Mouse (Mus musculus) urinary bladder, postnatal 4 days (tissue): ENCODE data around the gene Wiz.
A peak's percentile ranks its signal among the peaks of the same experiment; 100 is the strongest.

ENCODE experiments used
- DNase-seq, 2 experiments: peaks; one replicate each; pipeline ENCODE4 v3.0.0; 2021 to 2022; ENCODE audit warnings: low spot score in 2 of 2

Gene Wiz

DNA sequence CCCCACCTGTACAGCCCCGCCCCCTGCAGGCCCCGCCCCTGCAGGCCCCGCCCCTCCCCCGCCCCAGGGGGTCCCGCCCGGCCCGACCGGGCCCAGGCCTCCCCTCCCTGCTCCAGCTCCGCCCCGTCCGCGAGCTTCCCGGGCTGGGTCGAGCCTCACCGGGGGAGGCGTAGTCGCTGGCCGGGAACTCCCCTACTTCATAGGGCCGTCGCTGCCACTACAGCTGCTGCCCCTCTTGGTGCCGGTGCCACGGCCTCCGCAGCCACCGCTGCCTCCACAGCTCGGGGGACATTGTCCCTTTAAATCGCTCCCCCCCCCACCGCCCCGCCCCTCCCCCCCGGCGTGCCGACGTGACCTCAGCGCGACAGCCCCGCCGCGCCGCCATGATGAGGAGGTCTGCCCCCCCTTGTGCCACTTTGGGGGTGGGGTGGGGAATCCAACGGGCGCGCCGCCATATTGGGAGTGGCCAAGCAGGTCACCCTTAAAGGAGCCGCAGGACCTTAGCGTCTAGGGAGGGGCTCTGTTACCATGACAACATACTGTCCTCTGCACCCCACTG is at the start of gene Wiz:
Gene Wiz (minus strand): TSS at position 339 of the 559 bp plus-strand sequence.
- peak; percentile 91 to 95 for DNase-seq

DNA sequence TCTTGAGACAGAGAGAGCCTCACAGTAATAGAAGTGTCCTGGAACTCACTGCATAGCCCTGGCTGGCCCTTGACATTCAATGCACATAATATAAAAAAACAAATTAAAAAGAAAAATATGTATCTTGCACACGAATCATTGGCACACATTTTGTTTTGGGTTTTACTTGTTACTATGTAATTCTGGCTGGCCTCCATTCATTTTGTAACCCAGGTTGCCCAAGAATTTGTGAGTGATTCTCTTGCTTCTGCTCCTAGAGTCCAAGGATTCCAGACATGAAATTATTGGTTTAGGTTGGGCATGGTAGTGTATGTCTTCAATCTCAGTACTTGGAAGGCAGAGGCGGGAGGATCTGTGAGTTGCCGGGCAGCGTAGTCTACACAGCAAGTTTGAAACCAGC is 47.9 kb upstream of the Wiz start:
- no peak for DNase-seq

DNA sequence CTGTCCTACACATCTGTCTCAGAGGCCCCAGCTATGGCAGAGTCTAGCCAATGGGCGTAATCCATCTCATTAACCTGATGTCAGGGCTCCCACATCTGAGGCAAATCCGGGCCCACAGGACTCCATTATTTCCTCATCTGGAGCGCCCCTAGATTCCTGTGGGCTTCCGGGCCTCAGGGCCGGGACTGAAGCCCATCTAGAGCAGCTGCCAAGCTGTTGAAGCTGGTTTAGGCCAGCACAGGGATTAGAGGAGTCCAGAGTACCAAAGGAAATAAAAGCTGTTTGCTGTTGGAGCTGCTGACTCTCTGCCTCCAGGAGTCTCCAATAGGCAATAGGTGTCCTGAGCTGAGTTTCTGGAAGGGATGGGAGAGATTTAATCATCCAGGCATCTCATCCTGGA is 45.9 kb upstream of the Wiz start:
- DNase-seq: no peak

DNA sequence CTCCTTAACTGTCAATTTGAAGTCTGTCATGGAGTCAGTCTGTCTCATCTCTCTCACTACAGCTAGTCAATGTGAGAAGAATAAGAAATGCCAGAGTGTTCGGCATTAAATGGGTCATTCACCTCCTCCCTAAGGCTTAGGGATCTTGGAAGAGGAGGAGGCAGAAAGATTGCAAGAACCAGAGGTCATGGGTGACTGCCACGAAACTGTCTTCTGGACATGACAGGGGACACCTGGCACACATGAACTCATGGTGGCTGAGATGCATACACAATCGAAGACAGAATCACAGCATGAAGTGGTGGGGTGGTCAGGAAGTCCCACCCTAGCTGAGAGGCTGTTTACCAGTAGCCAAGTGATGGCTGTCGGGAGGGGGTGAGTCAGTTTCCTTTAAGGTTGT is 45.1 kb upstream of the Wiz start:
- DNase-seq: no peak

DNA sequence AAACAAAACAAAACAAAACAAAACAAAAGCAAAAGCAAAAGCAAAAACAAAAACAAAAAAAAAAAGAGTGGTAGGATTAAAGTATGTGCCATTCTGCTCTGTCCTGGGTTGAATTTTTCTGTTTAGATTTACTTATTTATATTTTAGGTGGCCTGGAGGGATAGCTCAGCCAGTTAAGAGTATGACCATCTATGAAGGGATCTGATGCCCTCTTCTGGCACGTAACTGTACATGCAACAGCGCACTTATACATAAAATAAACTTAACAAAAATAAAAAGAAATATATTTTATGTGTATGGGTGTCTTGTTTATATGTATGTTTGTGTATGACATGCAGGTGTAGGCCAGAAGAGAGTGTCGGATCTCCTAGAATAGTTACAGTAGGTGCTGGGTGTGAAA is 42.7 kb upstream of the Wiz start:
- no peak for DNase-seq

DNA sequence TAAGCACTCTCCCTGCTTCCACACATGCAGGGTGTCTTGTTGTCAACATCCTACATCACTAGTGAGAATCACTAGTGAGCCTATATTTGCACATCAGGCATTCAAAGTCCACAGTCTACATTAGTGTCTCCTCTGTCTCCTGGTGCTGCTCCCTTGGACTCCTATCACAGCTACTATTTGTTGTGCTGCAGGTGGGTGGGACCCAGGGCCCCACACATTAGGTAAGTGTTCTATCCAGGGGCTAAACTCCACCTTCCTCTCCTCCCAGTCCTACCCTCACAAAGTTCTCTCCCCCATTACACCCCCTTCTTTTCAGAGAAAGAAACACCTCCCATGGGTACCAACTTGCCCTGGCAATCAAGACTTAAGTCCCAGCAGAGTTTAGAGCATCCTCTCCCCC is 37.4 kb upstream of the Wiz start:
- DNase-seq: no peak

DNA sequence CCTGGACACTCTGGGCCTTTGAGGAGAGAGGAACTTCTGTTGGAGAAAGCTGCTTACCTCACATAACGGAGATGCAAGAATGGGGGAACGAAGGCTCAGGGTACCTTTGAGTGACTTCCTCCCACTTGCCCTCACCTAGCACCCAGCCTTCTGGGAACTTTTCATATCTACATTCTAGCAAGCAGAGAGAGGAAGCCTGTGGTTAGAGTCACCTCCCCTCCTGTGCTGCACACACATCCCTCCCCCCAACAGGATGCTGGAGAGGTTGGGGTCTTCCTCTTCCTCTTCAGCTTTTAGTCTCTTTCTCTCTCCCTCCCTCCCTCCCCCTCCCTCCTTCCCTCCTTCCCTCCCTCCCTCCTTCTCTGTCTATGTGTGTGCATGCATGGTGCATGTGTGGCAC is 34.8 kb upstream of the Wiz start, which contains the start of gene Pglyrp2:
Gene Pglyrp2 (minus strand): TSS at position 134 of the 400 bp plus-strand sequence.
- no peak for DNase-seq

DNA sequence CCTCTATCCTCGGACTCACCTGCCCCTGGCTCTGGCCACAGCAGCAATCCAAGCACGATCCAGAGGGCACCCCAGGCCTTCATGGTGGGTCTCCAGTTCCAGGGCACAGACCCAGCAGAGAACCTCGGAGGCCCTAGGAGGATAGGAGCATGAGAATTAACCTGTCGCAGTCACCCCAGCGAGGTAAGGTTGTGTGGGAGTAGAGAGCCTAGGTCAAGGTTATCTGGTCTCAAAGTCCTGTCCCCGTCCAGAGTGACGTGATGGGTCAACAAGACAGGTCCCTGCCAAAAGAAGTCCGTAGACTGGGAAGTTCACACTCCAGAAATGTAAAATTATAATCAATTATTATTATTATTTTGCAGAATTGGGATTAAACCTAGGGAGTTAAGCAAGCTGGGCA is 31.5 kb upstream of the Wiz start:
- no peak for DNase-seq

DNA sequence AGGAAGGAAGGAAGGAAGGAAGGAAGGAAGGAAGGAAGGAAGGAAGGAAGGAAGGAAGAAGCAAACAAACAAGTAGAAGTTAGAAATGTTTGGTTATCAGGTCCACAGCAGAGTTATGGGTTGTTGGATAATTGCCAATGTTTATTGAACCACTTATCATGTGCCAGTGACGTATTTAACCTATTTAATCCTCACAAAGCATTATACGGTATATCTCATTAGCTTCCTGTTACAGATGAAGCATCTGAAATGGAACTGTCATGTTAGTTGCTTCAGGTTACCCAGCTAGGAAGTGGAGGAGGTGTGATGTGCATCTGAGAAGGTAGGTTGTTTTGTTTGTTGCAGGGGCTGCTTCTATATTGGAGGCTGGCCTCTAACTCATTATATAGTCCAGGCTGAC is 30.8 kb upstream of the Wiz start:
- DNase-seq: no peak

DNA sequence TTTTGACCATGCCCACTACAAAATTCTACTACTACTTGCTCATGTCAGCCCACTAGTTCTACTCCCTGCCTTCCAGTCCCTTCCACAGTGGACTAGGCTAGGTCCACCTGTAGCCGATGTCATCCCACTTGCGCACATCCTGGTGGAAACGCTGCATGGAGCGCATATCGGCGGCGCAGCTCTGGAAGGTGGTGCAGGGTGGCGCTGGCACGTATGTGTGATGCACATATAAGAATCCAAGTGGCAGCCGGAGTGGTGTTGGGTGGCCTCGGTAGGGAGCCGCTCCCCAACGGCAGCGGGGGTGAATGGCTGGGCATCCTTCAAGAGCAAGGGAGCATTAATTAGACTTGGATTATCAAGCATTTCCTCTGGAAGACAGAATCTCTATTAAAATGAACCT is 27.5 kb upstream of the Wiz start:
- no peak for DNase-seq

DNA sequence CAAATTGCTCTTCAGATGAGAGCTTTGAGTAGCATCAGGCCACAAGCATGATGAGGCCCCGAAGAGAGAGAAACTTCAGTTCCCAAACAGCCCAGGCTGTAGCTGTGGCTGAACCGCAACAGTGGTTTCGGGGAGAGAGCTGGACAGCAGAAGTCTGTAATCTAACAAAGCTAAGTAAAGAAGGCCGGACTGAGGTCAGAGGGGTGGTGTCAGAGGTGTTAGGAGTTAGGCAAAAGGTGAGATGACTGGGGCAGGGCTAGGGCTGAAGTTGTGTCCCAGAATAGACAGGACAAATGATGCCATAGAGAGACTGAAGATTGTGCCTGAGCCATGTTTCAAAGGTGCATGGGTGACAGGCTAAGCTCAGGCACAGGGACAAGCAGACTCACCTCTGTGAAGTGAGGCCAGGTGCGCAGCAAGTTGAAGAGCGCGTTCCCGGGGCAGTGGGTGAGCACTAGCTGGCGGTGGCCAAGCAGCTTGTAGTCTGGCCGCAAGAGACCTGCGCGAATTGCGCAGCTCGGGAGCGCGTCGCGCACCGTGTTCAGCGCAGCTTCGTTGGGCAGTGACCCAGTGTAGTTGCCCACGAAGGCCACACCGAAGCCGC is 26.3 kb upstream of the Wiz start:
- no peak for DNase-seq

DNA sequence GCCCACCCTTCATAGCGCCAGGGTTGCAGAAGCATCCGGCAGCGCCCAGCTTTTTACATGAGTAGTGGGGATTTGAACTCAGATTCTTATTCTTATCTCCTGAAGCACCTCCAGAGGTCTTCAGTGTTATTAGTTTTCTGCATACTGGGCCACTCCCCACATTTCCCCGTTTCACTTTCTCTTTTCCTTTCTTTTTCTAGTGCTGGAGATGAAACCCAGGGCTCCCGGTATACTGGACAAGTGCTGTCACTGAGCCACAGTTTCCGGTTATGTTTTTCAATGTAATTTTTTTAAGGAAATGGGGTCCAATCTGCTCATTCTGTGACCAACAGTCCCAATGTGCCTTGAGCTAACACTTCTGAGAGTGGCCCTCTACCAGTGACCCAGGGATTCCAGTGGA is 22.7 kb upstream of the Wiz start:
- no peak for DNase-seq

DNA sequence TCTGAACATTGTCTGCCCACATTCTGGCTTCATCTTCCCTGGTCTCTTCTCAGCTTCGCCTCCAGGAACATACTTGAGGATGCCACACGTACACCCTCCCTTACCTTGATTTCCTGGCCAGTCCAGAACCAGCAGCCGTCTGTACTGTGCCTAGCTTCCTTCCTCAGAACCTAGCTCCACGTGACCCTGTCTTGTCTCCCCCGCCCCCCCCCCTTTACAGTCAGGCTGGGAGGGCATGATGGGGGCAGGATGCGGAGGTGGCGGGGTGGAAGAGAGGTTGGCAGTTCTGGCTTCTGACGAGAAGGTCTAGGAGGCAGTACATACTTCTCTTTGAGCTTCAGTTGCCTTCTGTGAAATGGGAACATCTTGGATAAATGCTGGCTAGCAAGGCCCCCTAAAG is 14.2 kb upstream of the Wiz start, which contains the start of gene Rasal3:
Gene Rasal3 (minus strand): TSS at position 167 of the 400 bp plus-strand sequence.
- DNase-seq: no peak

DNA sequence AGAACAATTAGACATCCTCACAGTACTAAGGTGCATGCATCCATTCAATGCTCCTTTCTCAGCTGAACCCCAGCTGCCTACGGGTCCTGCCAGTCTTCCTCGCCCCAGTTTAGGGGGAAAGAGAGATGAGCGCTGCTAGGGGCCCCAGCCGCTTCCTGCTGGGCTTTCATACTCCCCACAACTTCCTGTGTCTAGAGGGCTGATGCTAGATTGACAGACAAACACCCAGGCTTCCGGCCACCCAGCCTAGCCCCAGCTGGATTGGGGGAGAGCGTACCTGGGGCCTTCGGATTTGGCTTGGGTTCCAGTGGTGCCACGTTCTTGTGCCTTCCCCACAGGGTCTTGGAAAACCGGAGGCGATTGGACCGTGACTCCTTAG is 13.5 kb upstream of the Wiz start:
- no peak for DNase-seq

DNA sequence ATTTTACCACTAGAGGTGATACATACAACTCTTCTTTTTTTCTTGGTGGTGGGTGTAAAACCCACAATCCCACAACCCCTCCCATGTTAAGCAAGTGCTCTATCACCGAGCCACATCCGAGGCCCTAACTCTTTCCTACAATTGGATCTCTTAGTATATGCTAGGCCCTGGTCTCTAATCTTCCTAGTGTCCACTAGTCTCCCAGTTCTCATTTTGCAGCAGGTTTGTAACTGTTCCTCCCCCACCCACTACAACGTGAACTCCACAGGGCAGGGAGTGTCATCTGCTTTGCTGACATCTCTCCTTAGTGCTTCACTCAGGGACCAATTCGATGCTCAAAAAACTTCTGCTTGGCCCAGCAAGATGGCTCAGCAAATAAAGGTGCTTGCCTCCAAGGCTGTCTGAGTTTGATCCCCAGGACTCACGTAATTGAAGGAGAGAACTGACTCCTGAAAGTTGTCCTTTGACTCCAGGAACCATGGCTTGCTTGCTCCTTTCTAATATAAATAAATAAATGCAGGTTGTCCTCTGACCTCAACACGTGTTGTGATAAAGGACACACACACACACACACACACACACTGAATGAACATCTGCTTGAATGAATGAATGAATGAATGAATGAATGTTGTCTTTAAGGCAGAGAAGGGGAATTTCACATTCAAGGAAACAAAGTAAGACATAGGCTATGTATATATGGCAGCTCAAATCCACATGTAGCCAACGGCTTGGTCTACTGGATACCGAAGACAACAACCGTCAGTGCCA is 13.0 kb upstream of the Wiz start:
- no peak for DNase-seq

DNA sequence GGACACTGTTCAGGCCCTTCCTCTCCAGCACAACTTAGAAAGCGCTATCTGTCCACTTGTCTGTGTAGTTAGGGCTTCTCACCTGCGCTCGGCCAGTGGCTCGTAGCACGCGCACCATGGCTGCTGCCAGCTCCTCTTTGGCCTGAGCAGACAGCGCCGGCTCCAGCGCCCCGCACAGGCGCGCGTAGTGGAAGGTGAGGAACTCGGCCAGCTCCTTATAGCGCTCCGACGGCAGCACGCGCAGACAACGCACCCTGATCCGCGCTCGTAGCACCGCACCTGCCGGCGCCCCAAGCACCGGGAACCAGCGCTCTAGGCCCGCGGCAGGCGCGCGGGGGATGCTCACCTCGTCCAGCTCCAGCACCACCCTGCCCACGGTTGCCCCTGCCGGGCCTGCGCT is 7.0 kb upstream of the Wiz start:
- DNase-seq: no peak

DNA sequence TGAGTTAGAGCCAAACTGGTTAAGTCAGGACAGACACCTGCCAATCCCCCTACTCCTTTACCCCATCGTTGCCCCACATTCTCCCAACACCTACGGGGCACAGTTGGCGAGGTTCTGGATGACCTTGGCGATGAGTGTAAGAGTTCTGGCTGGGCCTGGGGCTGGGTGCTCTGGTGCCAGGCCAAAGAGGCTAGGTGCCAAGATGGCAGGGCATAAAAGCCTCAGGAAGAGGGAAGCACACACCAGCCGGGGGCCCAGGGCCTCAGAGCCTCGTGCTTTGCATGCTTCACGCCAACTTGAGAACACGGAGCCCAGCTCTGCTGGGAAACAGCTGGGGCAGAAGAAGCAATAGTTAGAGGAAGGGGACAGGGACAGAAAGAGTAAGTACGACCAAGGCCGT is 4.7 kb upstream of the Wiz start:
- DNase-seq: peak in 1 of 2 experiments; percentile 52

DNA sequence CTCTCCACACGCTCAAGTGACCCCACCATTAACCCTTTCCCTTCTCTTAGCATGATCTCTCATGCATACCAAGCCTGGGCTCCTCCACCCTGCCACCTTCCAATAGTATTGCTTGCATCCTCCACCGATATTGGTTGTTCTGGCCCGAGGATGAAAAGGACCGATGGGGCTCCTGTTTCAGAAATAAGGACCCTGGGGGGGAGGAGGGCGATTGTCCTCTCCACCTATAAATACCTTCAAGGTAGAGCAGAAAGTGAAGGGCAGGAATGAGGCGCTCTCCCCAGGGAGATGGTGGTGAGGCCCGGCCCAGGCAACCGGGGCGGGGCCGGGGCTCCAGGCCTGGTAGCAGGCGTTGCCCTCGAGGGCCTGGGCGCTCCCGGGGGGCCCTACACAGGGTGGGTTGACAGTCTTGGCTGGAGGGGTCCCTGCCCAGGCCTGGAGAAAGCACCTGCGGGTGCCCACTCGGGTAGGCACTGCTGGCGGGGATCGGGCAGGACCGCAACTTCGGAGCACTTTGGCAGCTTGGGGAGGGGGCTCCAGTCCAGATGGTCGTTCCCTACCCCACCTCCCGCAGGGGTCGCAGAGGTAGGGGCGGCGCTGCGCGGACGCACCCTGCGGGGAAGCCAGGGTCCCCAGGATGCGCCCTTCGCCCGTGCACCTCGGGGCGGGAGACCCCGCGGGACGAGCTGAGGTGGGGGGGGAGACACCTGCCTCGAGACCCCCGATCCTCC is 704 bp downstream of the Wiz start:
- peak in 1 of 2 experiments; percentile 41 for DNase-seq

DNA sequence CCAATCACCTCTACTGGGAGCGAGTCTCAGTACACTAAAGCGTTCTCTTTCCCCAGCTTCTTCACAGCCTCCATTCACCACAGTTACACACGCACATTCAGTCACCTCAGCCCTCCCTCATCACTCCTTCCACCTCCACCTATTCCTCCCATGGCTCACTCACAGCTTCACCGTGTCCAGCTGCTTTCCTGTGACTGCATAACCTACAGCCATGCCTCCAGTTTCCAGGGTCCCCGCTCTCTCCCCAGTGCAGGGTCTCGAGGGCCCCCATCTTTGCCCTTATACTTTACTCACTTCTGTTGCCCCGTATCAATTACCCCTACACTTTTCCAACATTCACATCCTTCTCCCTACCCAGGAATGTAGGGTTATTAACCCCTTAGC is 1.3 kb downstream of the Wiz start:
- no peak for DNase-seq

DNA sequence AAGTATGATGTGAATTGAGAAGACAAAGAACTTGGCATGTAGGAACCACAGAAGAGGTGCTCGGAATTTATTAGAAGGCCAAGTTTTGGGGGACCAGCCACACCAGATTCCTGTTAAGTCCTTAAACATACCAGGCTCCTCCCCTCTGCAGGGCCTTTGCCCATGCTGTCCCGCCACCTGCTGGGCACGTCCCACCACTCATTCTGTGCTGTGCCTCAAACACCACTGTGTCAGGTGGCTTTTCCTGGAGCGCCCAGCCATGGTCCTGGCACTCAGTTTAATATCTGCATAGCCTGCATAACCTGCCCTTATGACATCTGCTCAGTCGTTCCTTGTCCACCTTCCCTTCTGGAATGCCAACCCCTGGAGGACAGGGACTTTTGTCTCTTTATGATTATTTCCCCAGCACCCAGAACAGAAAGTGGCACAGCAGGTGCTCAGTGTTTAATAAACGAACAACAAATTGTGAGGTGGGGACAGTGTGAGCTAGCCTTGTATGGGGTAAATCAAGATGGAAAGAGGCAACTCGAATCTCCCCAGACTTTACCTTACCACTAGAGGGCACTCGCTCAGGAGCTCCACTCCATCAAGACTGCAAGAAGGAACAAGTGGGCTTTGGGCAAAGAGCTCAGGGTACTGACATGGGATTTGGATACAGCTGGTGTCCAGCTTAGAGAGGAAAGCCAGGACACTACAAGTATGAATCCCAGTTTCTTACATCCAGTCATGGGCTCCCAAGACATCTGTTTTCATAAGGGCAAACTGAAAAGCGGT is 2.4 kb downstream of the Wiz start:
- no peak for DNase-seq

DNA sequence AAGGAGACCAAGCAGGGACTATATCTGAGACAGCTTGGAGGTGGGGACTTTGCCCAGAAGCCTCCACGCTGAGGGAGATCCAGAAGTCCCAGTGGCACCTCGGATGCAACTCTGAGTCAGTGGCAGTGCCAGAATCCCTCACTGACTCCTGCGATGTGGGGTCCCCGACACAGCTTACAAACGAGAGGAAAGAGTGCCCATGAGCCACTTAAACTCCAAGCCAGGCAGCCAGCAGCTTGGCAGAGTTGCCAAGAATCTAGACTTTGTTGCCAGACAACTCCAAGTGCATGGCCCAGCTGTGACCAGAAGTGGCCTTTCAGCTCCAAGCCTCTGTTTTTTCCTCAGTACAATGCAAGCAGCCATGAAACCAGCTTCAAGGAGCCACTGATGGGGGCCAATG is 5.6 kb downstream of the Wiz start:
- peak in 1 of 2 experiments; percentile 56 for DNase-seq

DNA sequence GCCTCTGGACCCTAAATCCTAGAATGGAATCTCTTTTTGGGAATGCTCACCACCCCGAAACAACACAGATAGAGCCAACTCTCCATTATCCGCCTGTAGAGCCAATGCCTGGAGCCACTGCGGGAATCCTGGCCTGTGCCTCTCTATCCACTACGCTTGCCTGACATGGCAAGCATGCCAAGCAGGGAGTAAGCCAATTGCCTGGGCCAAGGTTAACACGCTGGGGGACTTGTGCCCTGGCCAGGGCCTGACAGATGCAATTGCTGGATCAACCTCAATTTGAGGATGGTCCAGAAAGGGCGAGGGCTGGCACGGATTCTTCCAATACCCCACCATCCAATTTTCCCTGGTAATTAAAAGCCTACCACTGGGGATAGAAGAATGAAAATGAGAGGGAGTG is 6.7 kb downstream of the Wiz start:
- DNase-seq: no peak
